Mouse (Mus musculus): ENCODE measurements around the gene Gm20489. TPM values are rescaled to one million over a fixed set of nuclear protein-coding genes. Genes with fewer than 3 reads are reported as not detected.

Gm20489 gene
- polyA plus RNA-seq, 1 experiment from 2014 or later: not detected

- peak overlapping the region; percentile 66 for H3K9ac ChIP-seq (ENCODE audit: low read length)
- peak overlapping the region; percentile 62 for H3K27ac ChIP-seq (ENCODE audit: low read length)
- no peaks in the 10 kb centered on the region for H3K27me3 ChIP-seq (ENCODE audit: control insufficient read depth, insufficient read depth, low read length)
- peak overlapping the region; percentile 67 for H3K4me2 ChIP-seq (ENCODE audit: low read depth, low read length)
- peak overlapping the region; percentile 70 for H3K4me3 ChIP-seq (ENCODE audit: low read length)
- H3K9me3 ChIP-seq (replicated peaks; ENCODE audit: control insufficient read depth, low read length): no peaks in the 10 kb centered on the region
- no peaks in the 10 kb centered on the region for H3K36me3 ChIP-seq (ENCODE audit: control insufficient read depth, insufficient read depth)
- 26% methylated on average over 7 of the region's 7 CpGs for WGBS
- ATAC-seq (replicated peaks; ENCODE audit: extremely low read depth, insufficient read depth, low FRiP score): no peak
- H3K4me1 ChIP-seq (ENCODE audit: control insufficient read depth, insufficient read depth, low read length): no peaks in the 10 kb centered on the region; the same call in 1 of the 2 replicates
Observed at GRCm38 (mm10) chrX:101222796-101223162, 46.0 kb downstream of the Gm20489 start.

GRCm38 (mm10) chrX:101221834-101222795 is 46.7 kb downstream of the Gm20489 start, which contains the start of gene Snx12:
Snx12 (minus strand) TSS chrX:101222563.
- Histone ChIP-seq H3K9ac (ENCODE audit: low read length) (peak within 1 kb of the TSS; percentile 76), H3K27me3 (ENCODE audit: control insufficient read depth, insufficient read depth, low read length) (no peaks in the 10 kb centered on the region)
- WGBS: 9% methylated on average over 55 of the region's 55 CpGs

More at GRCm38 (mm10) chrX:101221834-101222795, 46.7 kb downstream of the Gm20489 start, which contains the start of gene Snx12:
- Histone ChIP-seq H3K4me3 (ENCODE audit: low read length) (peak within 1 kb of the TSS; percentile 70), H3K36me3 (ENCODE audit: control insufficient read depth, insufficient read depth) (no peaks in the 10 kb centered on the region), H3K4me2 (ENCODE audit: low read depth, low read length) (peak within 1 kb of the TSS; percentile 67), H3K4me1 (ENCODE audit: control insufficient read depth, insufficient read depth, low read length) (no peaks in the 10 kb centered on the region; the same call in 1 of the 2 replicates), H3K27ac (ENCODE audit: low read length) (peak within 1 kb of the TSS; percentile 82), H3K9me3 (replicated peaks; ENCODE audit: control insufficient read depth, low read length) (no peaks in the 10 kb centered on the region)
- ATAC-seq (replicated peaks; ENCODE audit: extremely low read depth, insufficient read depth, low FRiP score): peak; percentile 96

Other genes with a start within 250 kb of the Gm20489 start
- gene Tex11, start 209.4 kb downstream of the Gm20489 start, polyA plus RNA-seq (2015; fragmentation: Nextera tagmentation; extraction: Ambion mirVana): 0.32 and 0.35 TPM in 2 replicates
- 0.64 and 0.69 TPM in 2 replicates for gene Slc7a3, start 183.0 kb downstream of the Gm20489 start, polyA plus RNA-seq (2015; fragmentation: Nextera tagmentation; extraction: Ambion mirVana)
- gene Snx12, start 46.5 kb downstream of the Gm20489 start, polyA plus RNA-seq (2015; fragmentation: Nextera tagmentation; extraction: Ambion mirVana): 38.8 and 47.8 TPM in 2 replicates
- gene Foxo4, start 14.5 kb downstream of the Gm20489 start, polyA plus RNA-seq (2015; fragmentation: Nextera tagmentation; extraction: Ambion mirVana): 1.7 TPM in 2 replicates
- gene Gm614, start 5.0 kb downstream of the Gm20489 start, polyA plus RNA-seq (2015; fragmentation: Nextera tagmentation; extraction: Ambion mirVana): 0.33 TPM in 1 of 2 replicates, not detected in the other
- 28.9 and 43.8 TPM in 2 replicates for gene Il2rg, start 768 bp downstream of the Gm20489 start, polyA plus RNA-seq (2015; fragmentation: Nextera tagmentation; extraction: Ambion mirVana)
- gene Med12, start 5.0 kb upstream of the Gm20489 start, polyA plus RNA-seq (2015; fragmentation: Nextera tagmentation; extraction: Ambion mirVana): 18.9 and 25.2 TPM in 2 replicates
- gene Nlgn3, start 30.1 kb upstream of the Gm20489 start, polyA plus RNA-seq (2015; fragmentation: Nextera tagmentation; extraction: Ambion mirVana): 1.9 and 2.0 TPM in 2 replicates
- gene Gjb1, start 107.4 kb upstream of the Gm20489 start, polyA plus RNA-seq (2015; fragmentation: Nextera tagmentation; extraction: Ambion mirVana): 0.10 and 0.60 TPM in 2 replicates
- 23.5 and 25.6 TPM in 2 replicates for gene Zmym3, start 151.8 kb upstream of the Gm20489 start, polyA plus RNA-seq (2015; fragmentation: Nextera tagmentation; extraction: Ambion mirVana)
- 237 and 264 TPM in 2 replicates for gene Nono, start 160.3 kb upstream of the Gm20489 start, polyA plus RNA-seq (2015; fragmentation: Nextera tagmentation; extraction: Ambion mirVana)
- gene Itgb1bp2, start 180.1 kb upstream of the Gm20489 start, polyA plus RNA-seq (2015; fragmentation: Nextera tagmentation; extraction: Ambion mirVana): 105 and 106 TPM in 2 replicates